Mouse (Mus musculus) heart, postnatal 10 days (tissue): ENCODE measurements at regions not wholly inside any gene's neighbourhood (a gene's known extent, or its start where the extent isn't known, plus 50 kb on each side); places are given as distances from the start of the nearest gene placed in this dataset.

Source experiments
- DNase-seq, 2 experiments: peaks; one replicate each; pipeline ENCODE4 v3.0.0; 2021
- intact Hi-C: fragments of 180-260 bp; cut with DNase I; formaldehyde crosslinking; loops from one replicate; pipeline ENCODE4 v1.15.1; 2025

- DNase-seq, result no peak
- intact Hi-C loops, result no loop called here
Measured at GRCm38 (mm10) chr3:34837644-34838332, 187.6 kb downstream of the Sox2 start.

GRCm38 (mm10) chr3:34860877-34861649 is 210.9 kb downstream of the Sox2 start:
- intact Hi-C loops, result no loop called here
- DNase-seq, result no peak

- intact Hi-C loops, result no loop called here
- no peak for DNase-seq
Measured at GRCm38 (mm10) chr3:34868698-34869409, 218.6 kb downstream of the Sox2 start.

- intact Hi-C loops, result no loop called here
- DNase-seq, result no peak
Measured at GRCm38 (mm10) chr3:34869911-34870310, 219.7 kb downstream of the Sox2 start.

GRCm38 (mm10) chr3:34885137-34885536 is 234.9 kb downstream of the Sox2 start:
- no peak for DNase-seq
- intact Hi-C loops, result no loop called here

- intact Hi-C loops, result no loop called here
- no peak for DNase-seq
Measured at GRCm38 (mm10) chr3:34893381-34893780, 243.2 kb downstream of the Sox2 start.

GRCm38 (mm10) chr3:34903106-34903505 is 252.9 kb downstream of the Sox2 start:
- intact Hi-C loops, result no loop called here
- no peak for DNase-seq

- intact Hi-C loops, result no loop called here
- no peak for DNase-seq
Measured at GRCm38 (mm10) chr3:34908489-34908888, 258.3 kb downstream of the Sox2 start.

GRCm38 (mm10) chr3:34909350-34909749 is 259.1 kb downstream of the Sox2 start:
- intact Hi-C loops, result no loop called here
- no peak for DNase-seq

- intact Hi-C loops, result no loop called here
- no peak for DNase-seq
Measured at GRCm38 (mm10) chr3:34918326-34918932, 268.2 kb downstream of the Sox2 start.

- intact Hi-C loops, result no loop called here
- no peak for DNase-seq
Measured at GRCm38 (mm10) chr3:34920497-34920896, 270.3 kb downstream of the Sox2 start.

GRCm38 (mm10) chr3:34949867-34950266 is 299.7 kb downstream of the Sox2 start:
- no peak for DNase-seq
- intact Hi-C loops, result no loop called here

- intact Hi-C loops, result no loop called here
Measured at GRCm38 (mm10) chr3:34956183-34956582, 306.0 kb downstream of the Sox2 start.

GRCm38 (mm10) chr3:34959044-34959521 is 308.9 kb downstream of the Sox2 start:
- no peak for DNase-seq
- intact Hi-C loops, result no loop called here

More at GRCm38 (mm10) chr3:34956183-34956582, 306.0 kb downstream of the Sox2 start:
- no peak for DNase-seq

GRCm38 (mm10) chr3:34966442-34966841 is 316.2 kb downstream of the Sox2 start:
- no peak for DNase-seq
- intact Hi-C loops, result no loop called here

- intact Hi-C loops, result no loop called here
- DNase-seq, result no peak
Measured at GRCm38 (mm10) chr3:34967911-34968310, 317.7 kb downstream of the Sox2 start.

- DNase-seq, result no peak
- intact Hi-C loops, result no loop called here
Measured at GRCm38 (mm10) chr3:34971536-34971935, 321.3 kb downstream of the Sox2 start.

GRCm38 (mm10) chr3:34974371-34974770 is 324.2 kb downstream of the Sox2 start:
- DNase-seq, result no peak
- intact Hi-C loops, result no loop called here
